In the genomic region with DNA sequence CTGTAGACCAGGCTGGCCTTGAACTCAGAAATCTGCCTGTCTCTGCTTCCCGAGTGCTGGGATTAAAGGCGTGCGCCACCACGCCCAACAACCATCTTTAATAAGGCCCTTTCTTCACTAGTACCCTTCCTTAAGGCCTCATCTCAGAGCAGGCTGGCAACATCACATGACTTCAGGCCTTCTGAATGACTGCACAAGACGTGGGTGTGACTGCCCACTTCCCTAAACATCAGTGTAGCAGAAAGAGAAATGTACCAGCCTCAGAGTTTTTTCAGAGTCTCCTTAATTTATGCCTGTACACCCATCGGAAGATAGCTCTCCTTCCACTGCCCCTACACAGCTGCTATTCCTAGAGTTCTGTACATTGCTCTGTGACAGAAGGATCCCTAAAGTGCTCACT, we compare ENCODE assay signal across 14 mouse cellular contexts. TPM values are rescaled to one million over a fixed set of nuclear protein-coding genes. Genes with fewer than 3 reads are reported as not detected.
DNase-seq lines count a peak whose midpoint lies in the region; ATAC-seq lines count a peak whose summit lies in the region.
"Had no signal": no experiment of that assay in that cellular context is flagged by ENCODE, and none has a peak within 500 bp of the region (broad histone marks: within the 10 kb centered on the region; RNA-seq: fewer than 3 reads in every experiment).

No protein-coding gene starts in this region.

- no peaks in the 10 kb centered on the region for H3K36me3 ChIP-seq in hindbrain, embryonic 14.5 days (replicated peaks; ENCODE audit: control insufficient read depth, insufficient read depth)
- H3K36me3 ChIP-seq: limb, embryonic 12.5 days; neural tube, embryonic 13.5 days had no signal

- no peaks in the 10 kb centered on the region for H3K27me3 ChIP-seq in hindbrain, embryonic 14.5 days (ENCODE audit: control insufficient read depth, insufficient read depth, low read length)
- H3K27me3 ChIP-seq: limb, embryonic 12.5 days; neural tube, embryonic 13.5 days had no signal

- no peak overlapping the region for H3K9ac ChIP-seq in hindbrain, embryonic 14.5 days
- H3K9ac ChIP-seq: limb, embryonic 12.5 days; neural tube, embryonic 13.5 days had no signal

- DNase-seq in left cerebral cortex, postnatal 14 days (ENCODE audit: low spot score in 2 of 2): peak; percentile 29 to 47
- DNase-seq in left cerebral cortex, postnatal 10 days (ENCODE audit: extremely low spot score in 1 of 2, low spot score in 2 of 2): no peak
- peak; percentile 49 for DNase-seq in CD4-positive, CD25-positive, alpha-beta regulatory T cell, adult 2 months (ENCODE audit: low read depth, low spot score)
- no peak for DNase-seq in hindbrain, embryonic 14.5 days (ENCODE audit: low spot score)
- DNase-seq in thymus, adult 18-20 months: no peak
- no peak for DNase-seq in layer of hippocampus, adult 11-12 months (ENCODE audit: low spot score)
- DNase-seq: embryo, embryonic 11 days; right cerebral cortex, postnatal 4 days had no signal

- H3K4me3 ChIP-seq in hindbrain, embryonic 14.5 days (replicated peaks; ENCODE audit: low read length): no peak overlapping the region
- H3K4me3 ChIP-seq: limb, embryonic 12.5 days; midbrain, embryonic 10.5 days; neural tube, embryonic 13.5 days had no signal

- H3K4me1 ChIP-seq in hindbrain, embryonic 14.5 days (replicated peaks; ENCODE audit: control insufficient read depth, insufficient read depth, low read length): peaks cover 7% of the 10 kb centered on the region; the same call in 1 of the 2 replicates

- ATAC-seq in common myeloid progenitor, adult 5-6 weeks (replicated peaks; ENCODE audit: low read depth, poor library complexity, severe bottlenecking): peak; percentile 51
- peak; percentile 97 for ATAC-seq in monocyte, adult 5-6 weeks (replicated peaks; ENCODE audit: insufficient number of reproducible peaks, low FRiP score, low TSS enrichment, poor library complexity, severe bottlenecking)
- no peak for ATAC-seq in hindbrain, embryonic 14.5 days (ENCODE audit: low FRiP score)
- ATAC-seq: hindbrain, embryonic 16.5 days had no signal

- intact Hi-C loops in left cerebral cortex, postnatal 14 days (cut with DNase I): no loop called here
- intact Hi-C loops in left cerebral cortex, postnatal 10 days (cut with DNase I): no loop called here

- 87% methylated on average over 6 of the region's 6 CpGs for WGBS in hindbrain, embryonic 14.5 days

- H3K4me2 ChIP-seq in hindbrain, embryonic 14.5 days (replicated peaks): no peak overlapping the region
- H3K4me2 ChIP-seq: limb, embryonic 12.5 days; neural tube, embryonic 13.5 days had no signal

- no peaks in the 10 kb centered on the region for H3K9me3 ChIP-seq in hindbrain, embryonic 14.5 days (ENCODE audit: control insufficient read depth, low read length)
- H3K9me3 ChIP-seq: neural tube, embryonic 13.5 days had no signal

- no peak overlapping the region for H3K27ac ChIP-seq in hindbrain, embryonic 14.5 days
- H3K27ac ChIP-seq: limb, embryonic 12.5 days; midbrain, embryonic 10.5 days; neural tube, embryonic 13.5 days had no signal

RNA-seq across cellular contexts. Expression of gene Foxk1, which starts 25.2 kb away (rescaled TPM):
- total RNA-seq in left cerebral cortex, postnatal 14 days (2021): 10 to 100 TPM; 40.6 to 43.4 TPM
- 10 to 100 TPM; 38.2 to 40.0 TPM for total RNA-seq in left cerebral cortex, postnatal 10 days (2021)
- total RNA-seq in common myeloid progenitor, adult 5-6 weeks (2017): 8.2 and 11.7 TPM in 2 replicates
- 17.6 to 31.2 TPM (median 21.7 TPM) in 3 replicates for total RNA-seq in monocyte, adult 5-6 weeks (2017)
- polyA plus RNA-seq in hindbrain, embryonic 14.5 days (2014; fragmentation: Nextera tagmentation; extraction: Ambion mirVana): 5.4 and 5.9 TPM in 2 replicates

Comparison
In these comparisons a context has a peak if more than half of its experiments do, and no peak if none do; other contexts are left out.
1. DNase-seq: peak in left cerebral cortex, postnatal 14 days (2 of 2) and CD4-positive, CD25-positive, alpha-beta regulatory T cell, adult 2 months (single experiment); none in left cerebral cortex, postnatal 10 days (0 of 2), hindbrain, embryonic 14.5 days (single experiment), thymus, adult 18-20 months (0 of 2) and layer of hippocampus, adult 11-12 months (single experiment).